Mouse (Mus musculus) forebrain, embryonic 11.5 days (tissue): ENCODE measurements around the gene Plpp7. TPM values are rescaled to one million over a fixed set of nuclear protein-coding genes. Genes with fewer than 3 reads are reported as not detected.

Experiments
- microRNA-seq: library from miRNA; unstranded; fragments of <30 nt; microRNA quantifications from one replicate; pipeline ENCODE4, GENCODE M21; 2016; ENCODE audit not compliant: insufficient number of aligned reads
- polyA plus RNA-seq: library from polyadenylated mRNA; unstranded; fragments of >200 nt; fragmentation: Nextera tagmentation; extraction: Ambion mirVana; gene quantifications from 2 replicates; pipeline ENCODE4 v1.2.1, GENCODE M21; 2014

Plpp7 gene
- polyA plus RNA-seq, 1 experiment from 2014 or later = 5.7 TPM

Small RNA genes lying within 50 kb of the gene (microRNA-seq; reads per million reads assigned to microRNA genes)
- not detected for gene Mir7674

Other genes starting within 250 kb of the Plpp7 start
- gene Fibcd1, start 249.5 kb upstream of the Plpp7 start, polyA plus RNA-seq = 0.24 and 0.39 TPM in 2 replicates
- gene Lamc3, start 208.2 kb upstream of the Plpp7 start, polyA plus RNA-seq = 6.1 and 6.3 TPM in 2 replicates
- 78.3 and 79.6 TPM in 2 replicates for gene Aif1l, start 145.4 kb upstream of the Plpp7 start, polyA plus RNA-seq
- 76.0 and 81.8 TPM in 2 replicates for gene Nup214, start 121.1 kb upstream of the Plpp7 start, polyA plus RNA-seq
- 1.5 and 1.8 TPM in 2 replicates for gene Fam78a, start 10.7 kb upstream of the Plpp7 start, polyA plus RNA-seq
- gene Prrc2b, start 55.6 kb downstream of the Plpp7 start, polyA plus RNA-seq = 98.0 and 102 TPM in 2 replicates
- gene Pomt1, start 141.1 kb downstream of the Plpp7 start, polyA plus RNA-seq = 26.3 and 33.3 TPM in 2 replicates
- 78.4 and 89.0 TPM in 2 replicates for gene Uck1, start 164.6 kb downstream of the Plpp7 start, polyA plus RNA-seq
- 22.4 and 22.6 TPM in 2 replicates for gene Golga2, start 191.9 kb downstream of the Plpp7 start, polyA plus RNA-seq
- 345 and 373 TPM in 2 replicates for gene Swi5, start 192.5 kb downstream of the Plpp7 start, polyA plus RNA-seq